Mouse (Mus musculus) spleen, postnatal 10 days (tissue): ENCODE data around the gene Zc3h4.
A peak's percentile ranks its signal among the peaks of the same experiment; 100 is the strongest.
"Not testable (repeated sequence)": the region's sequence is repeated elsewhere in the genome, so short reads cannot be mapped to it uniquely, and the experiment has no call there.

ENCODE experiments used
- DNase-seq, 2 experiments: peaks; one replicate each; pipeline ENCODE4 v3.0.0; 2021 to 2022; ENCODE audit warnings: low spot score in 2 of 2

Gene Zc3h4

GRCm38 (mm10) chr7:16400689-16401611, at the start of gene Zc3h4:
TSS of gene Zc3h4 (plus strand) at chr7:16400910.
- peak; percentile 93 to 94 for DNase-seq

DNA sequence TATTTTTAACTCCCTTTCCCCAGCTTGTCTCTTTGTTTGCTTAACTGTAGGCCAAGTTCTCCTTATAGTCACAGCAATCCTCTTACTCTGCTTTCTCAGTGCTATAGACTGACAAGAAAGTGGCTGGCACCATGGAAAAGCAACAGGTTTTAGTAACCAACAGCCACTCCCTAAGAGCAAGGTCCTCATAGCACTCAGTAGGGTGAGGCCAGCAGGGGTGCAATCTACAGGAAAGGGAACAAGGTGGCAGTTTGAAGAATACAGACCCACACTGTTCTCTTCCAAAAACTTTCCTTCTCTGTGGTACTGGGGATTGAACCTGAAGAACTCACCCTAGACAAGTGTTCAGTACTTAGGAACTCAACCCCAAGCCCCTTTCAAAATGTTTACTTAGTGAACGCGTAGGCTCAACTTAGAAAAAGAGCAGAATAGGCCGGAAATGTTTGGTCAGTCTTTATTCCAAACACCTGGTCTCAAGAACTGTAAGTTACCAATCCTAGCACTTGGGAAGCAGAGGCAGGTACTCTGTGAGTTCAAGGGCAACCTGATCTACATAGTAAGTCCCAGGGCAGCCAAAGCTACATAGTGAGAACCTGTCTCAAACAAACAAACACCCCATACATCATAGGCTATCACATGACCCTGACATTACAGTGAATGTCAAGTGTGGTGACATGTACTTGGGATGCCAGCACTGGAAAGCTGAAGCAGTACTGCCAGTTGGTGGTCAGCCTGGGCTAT, 44.7 kb upstream of the Zc3h4 start:
- DNase-seq, result no peak

GRCm38 (mm10) chr7:16357602-16358001, 43.1 kb upstream of the Zc3h4 start:
- no peak for DNase-seq

DNA sequence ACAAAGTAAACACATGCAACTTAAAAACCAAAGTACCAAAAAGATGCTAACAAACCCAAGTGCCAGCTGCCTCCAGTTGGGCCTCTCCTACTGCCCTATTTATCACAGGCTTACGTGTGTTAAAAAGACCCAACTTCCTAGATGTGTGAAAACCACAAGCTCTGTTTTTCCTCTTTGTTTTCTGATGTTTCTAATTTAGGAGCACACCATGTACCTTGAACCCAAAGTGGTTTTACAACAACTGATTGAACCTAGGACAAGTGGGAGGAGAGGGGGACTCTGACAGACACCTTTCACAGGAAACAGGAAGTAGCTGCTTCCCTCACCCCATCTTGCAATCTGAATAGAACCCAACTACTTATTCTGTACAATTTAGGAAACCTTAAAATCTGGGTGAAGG, 36.4 kb upstream of the Zc3h4 start:
- no peak for DNase-seq

DNA sequence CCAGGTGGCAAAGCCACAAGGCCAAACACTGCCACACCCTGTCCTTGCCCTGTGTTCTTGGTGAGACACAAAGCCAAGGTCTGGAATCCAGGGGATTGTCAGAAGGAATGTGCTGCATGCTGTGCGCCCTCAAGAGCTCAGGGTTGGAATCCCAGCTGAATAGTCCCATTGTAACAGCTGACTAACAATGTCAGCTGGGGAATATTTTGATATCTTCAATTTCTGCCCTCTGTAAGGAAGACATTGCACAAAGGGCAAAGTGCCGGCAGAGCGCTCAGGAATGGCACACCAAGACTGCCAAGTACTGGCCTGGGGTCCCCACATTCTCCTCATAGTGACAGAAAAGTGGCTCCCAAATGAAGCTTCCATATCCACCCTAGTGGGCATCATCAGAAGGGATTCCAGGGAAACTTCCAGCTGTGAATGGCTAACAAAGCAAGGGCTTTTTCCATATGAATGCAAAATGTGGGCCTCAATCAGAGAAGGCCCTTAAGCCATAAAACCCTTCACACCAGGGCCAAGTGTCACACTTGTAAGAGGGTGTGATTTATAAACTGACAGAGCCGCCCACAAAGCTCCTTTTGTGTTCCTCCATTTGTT, 35.7 kb upstream of the Zc3h4 start:
- no peak for DNase-seq

- DNase-seq, result no peak
Observed at GRCm38 (mm10) chr7:16366133-16366646, 34.5 kb upstream of the Zc3h4 start.

GRCm38 (mm10) chr7:16366669-16367068, 34.0 kb upstream of the Zc3h4 start:
- no peak for DNase-seq

- no peak for DNase-seq
Observed at GRCm38 (mm10) chr7:16368835-16369234, 31.9 kb upstream of the Zc3h4 start.

- no peak for DNase-seq
Observed at GRCm38 (mm10) chr7:16370596-16370995, 30.1 kb upstream of the Zc3h4 start.

DNA sequence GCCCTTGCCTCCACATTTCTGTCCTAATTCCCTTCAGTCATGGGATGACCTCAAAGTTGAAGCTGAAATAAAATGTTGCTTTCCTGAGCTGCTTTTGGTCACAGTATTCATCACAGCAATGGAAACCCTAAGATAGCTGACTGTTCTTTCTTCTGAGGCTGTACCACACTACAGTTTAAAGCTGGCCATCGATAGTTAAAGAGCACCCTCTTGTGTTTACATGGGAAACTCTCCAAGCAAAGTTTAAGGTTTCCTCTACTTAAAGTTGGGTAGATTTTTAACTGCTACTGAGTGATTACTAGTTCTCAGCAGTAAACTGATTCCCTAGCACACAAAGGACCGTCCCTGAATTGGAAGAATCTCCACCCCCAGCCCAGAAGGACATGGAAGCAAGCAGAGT, 27.0 kb upstream of the Zc3h4 start:
- DNase-seq, result no peak

GRCm38 (mm10) chr7:16374989-16375388, 25.7 kb upstream of the Zc3h4 start:
- DNase-seq, result no peak

DNA sequence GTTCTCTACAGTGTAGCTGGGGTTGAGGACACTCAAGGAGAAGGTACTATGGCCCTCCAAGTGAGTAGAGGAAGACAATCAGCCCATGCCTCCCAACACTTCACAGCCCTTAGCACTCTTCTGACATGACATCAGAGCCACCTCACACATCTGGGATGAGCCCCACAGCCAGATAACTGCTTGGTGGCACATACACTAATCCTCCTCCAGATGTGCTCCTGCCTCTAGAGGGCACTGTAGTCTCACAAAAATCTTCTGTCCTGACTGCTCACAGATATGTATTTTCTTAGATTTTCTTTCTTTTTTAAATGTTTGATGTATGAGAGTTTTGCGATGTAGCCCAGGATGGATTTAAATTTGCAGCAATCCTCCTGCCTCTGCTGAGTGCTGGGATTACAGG, 24.2 kb upstream of the Zc3h4 start:
- peak; percentile 53 to 81 for DNase-seq

DNA sequence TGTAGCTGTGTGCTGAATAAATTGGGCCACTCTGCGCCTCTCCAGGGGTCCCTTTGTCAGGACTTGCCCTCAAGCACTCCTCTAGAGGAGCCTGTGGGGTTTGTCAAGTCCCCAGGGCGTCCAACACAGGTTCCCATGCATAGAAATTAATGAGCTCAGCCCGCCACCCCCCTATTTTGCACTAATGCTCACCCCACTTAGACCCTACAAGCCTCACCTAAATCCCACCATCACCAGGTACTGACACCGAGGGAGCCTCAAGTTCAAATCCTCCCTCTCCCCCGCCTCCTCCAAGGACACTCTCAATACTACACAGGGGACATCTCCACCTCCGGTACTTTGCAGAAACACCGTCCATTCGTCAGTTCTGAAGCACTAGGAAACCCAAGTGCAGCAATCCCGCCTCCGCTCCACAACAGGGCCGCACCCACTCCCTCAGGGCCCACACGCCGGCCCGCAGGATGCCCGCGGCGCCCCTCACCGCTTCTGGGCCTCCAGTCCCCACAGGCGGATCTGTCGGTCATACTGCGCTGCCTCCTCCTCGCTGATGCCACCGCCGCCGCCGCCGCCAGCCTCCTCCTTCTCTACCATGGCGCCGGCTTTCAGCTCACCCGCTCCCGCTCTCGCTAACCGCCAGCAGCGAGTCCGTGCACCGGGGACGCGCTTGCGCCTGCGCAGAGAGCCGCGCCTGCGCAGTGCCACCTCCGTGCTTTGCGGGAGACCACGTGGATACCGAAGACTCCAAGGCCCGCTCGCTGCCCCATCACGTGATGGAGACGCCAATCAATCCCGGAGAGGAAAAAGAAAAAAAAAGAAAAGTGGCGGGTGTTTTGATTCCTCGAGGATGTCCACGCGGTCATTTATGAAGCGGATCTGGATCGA, 13.3 kb upstream of the Zc3h4 start, which contains the start of gene Sae1:
Gene Sae1 (minus strand): TSS at position 647 of the 882 bp plus-strand sequence.
- DNase-seq, result peak; percentile 92 to 95

DNA sequence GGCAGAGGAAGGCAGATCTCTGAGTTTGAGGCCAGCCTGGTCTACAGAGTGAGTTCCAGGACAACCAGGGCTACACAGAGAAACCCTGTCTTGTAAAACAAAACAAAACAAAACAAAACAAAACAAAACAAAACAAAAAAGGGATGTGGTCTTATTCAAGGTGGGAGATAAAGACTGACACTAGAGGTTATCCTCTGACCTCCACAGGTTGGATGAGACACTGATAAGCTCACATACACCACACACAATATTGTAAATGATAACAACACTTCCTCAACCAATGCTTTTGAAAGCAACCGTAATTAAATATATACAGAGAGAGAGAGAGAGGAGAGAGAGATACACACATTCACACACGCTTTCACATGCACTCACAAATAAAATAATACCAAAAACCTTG, 10.8 kb upstream of the Zc3h4 start:
- DNase-seq, result not testable (repeated sequence)

- no peak for DNase-seq
Observed at GRCm38 (mm10) chr7:16392923-16393322, 7.8 kb upstream of the Zc3h4 start.

DNA sequence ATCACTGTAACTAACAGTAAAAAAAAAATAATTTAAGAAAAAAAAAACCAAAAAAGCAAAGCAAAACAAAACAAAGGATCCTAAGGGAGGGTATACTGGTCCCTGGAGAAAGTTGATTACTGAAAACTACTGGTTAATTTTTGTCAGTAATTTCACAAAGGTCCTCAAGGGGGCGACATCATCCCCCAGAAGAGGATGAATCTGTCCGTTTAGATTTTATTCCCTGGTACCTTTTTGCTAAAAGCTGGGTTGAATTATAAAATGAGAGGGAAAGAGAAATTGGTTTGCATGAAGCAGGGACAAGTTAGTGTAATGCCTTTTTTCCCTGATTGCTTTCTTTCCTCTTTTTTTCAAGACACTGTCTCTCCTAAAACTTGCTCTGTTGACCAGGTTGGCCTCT, 4.8 kb upstream of the Zc3h4 start:
- DNase-seq, result peak in 1 of 2 experiments; percentile 62

GRCm38 (mm10) chr7:16397465-16397864, 3.2 kb upstream of the Zc3h4 start:
- DNase-seq, result no peak

- DNase-seq, result no peak
Observed at GRCm38 (mm10) chr7:16398387-16399050, 2.2 kb upstream of the Zc3h4 start.

DNA sequence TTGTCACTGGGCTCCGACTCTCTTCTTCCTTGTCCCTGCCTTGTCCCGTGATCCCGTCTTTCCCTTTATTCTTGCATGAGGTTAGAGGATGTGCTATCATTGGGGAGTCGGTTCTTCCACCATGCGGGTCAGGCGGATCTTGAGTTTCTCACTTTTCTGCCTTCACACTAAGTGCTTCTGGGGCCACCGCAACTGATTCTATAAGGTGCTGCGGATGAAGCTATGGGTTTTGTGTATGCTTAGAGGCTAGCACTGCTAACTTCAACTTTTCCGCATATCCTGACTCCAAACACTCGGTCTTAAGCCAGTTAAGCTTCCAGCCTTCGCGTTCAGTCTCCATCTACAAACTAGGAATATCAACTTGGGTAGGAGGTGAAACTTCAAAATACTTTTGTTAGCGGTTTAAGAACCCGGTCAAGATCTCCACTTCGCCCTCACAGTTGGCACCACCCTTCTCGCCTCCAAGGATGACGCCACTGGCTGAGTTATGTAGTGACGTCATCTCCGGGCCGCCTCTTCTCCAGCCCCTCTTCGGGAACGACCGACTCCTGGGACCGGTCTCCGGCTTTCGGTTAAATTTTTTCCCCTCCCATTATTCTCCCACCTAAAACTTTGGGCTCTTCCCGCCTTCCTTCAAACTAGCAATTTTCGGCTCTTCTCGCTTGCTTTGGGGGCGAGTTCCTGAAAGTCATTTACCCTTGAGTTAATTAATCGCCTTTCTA, 1.5 kb upstream of the Zc3h4 start:
- DNase-seq, result peak; percentile 87 to 90
